Mouse (Mus musculus): Measurements from ENCODE around the gene Smyd2. TPM values are rescaled to one million over a fixed set of nuclear protein-coding genes. Genes with fewer than 3 reads are reported as not detected.

Smyd2 gene
- polyA plus RNA-seq, 1 experiment, result 57.7 TPM

GRCm38 (mm10) chr1:189898708-189899107 is 23.5 kb downstream of the Smyd2 start:
- no peak overlapping the region for H3K4me2 ChIP-seq (ENCODE audit: low read depth)
- H3ac ChIP-seq (ENCODE audit: control insufficient read depth, insufficient read length), result no peak overlapping the region
- no peaks in the 10 kb centered on the region for H3K27me3 ChIP-seq (ENCODE audit: control insufficient read depth, insufficient read depth, insufficient read length)
- TF ChIP-seq MAX (IDR thresholded peaks at IDR 0.05; ENCODE audit: low read depth), result no peak
- no peak for TF ChIP-seq POLR2A (IDR thresholded peaks at IDR 0.05; ENCODE audit: insufficient read length, low read depth)
- no peak for TF ChIP-seq USF1 (IDR thresholded peaks at IDR 0.05; ENCODE audit: low read depth)
- no peak for TF ChIP-seq TCF3 (IDR thresholded peaks at IDR 0.05; ENCODE audit: insufficient read length, low read depth)
- H3K79me2 ChIP-seq (ENCODE audit: control insufficient read depth, insufficient read depth), result no peaks in the 10 kb centered on the region
- peaks cover 12% of the 10 kb centered on the region for H3K36me3 ChIP-seq (ENCODE audit: control insufficient read depth, insufficient read depth)
- no peak overlapping the region for H3K4me3 ChIP-seq

GRCm38 (mm10) chr1:189897861-189898260 is 24.3 kb downstream of the Smyd2 start:
- peaks cover 12% of the 10 kb centered on the region for H3K36me3 ChIP-seq (ENCODE audit: control insufficient read depth, insufficient read depth)
- TF ChIP-seq USF1 (IDR thresholded peaks at IDR 0.05; ENCODE audit: low read depth) (no peak), SRF (IDR thresholded peaks at IDR 0.05; ENCODE audit: control insufficient read depth, insufficient read length, low read depth) (no peak), MYOD1 (IDR thresholded peaks at IDR 0.05; ENCODE audit: control insufficient read depth in 1 of 3, insufficient read length in 2 of 3, low read depth in 2 of 3) (no peak), TCF3 (IDR thresholded peaks at IDR 0.05; ENCODE audit: insufficient read length, low read depth) (no peak), POLR2AphosphoS2 (IDR thresholded peaks at IDR 0.05; ENCODE audit: insufficient read length, low read depth) (no peak), POLR2A (IDR thresholded peaks at IDR 0.05; ENCODE audit: insufficient read length, low read depth) (no peak), CEBPB (IDR thresholded peaks at IDR 0.05; ENCODE audit: insufficient read depth, poor library complexity, severe bottlenecking) (no peak), REST (IDR thresholded peaks at IDR 0.05; ENCODE audit: insufficient read depth, insufficient read length) (no peak), MAX (IDR thresholded peaks at IDR 0.05; ENCODE audit: low read depth) (no peak), TCF12 (IDR thresholded peaks at IDR 0.05; ENCODE audit: insufficient read depth, poor library complexity, severe bottlenecking) (no peak)

GRCm38 (mm10) chr1:189894191-189894590 is 28.0 kb downstream of the Smyd2 start:
- Histone ChIP-seq H3ac (ENCODE audit: control insufficient read depth, insufficient read length) (no peak overlapping the region), H3K4me3 (no peak overlapping the region), H3K4me2 (ENCODE audit: low read depth) (no peak overlapping the region), H3K36me3 (ENCODE audit: control insufficient read depth, insufficient read depth) (peaks cover 11% of the 10 kb centered on the region), H3K27me3 (ENCODE audit: control insufficient read depth, insufficient read depth, insufficient read length) (no peaks in the 10 kb centered on the region), H3K79me2 (ENCODE audit: control insufficient read depth, insufficient read depth) (no peaks in the 10 kb centered on the region)
- TF ChIP-seq POLR2A (IDR thresholded peaks at IDR 0.05; ENCODE audit: insufficient read length, low read depth) (no peak), CEBPB (IDR thresholded peaks at IDR 0.05; ENCODE audit: insufficient read depth, poor library complexity, severe bottlenecking) (no peak), REST (IDR thresholded peaks at IDR 0.05; ENCODE audit: insufficient read depth, insufficient read length) (no peak), TCF12 (IDR thresholded peaks at IDR 0.05; ENCODE audit: insufficient read depth, poor library complexity, severe bottlenecking) (no peak), E2F4 (IDR thresholded peaks at IDR 0.05; ENCODE audit: insufficient read depth) (no peak), SRF (IDR thresholded peaks at IDR 0.05; ENCODE audit: control insufficient read depth, insufficient read length, low read depth) (no peak), USF1 (IDR thresholded peaks at IDR 0.05; ENCODE audit: low read depth) (no peak), TCF3 (IDR thresholded peaks at IDR 0.05; ENCODE audit: insufficient read length, low read depth) (no peak), POLR2AphosphoS2 (IDR thresholded peaks at IDR 0.05; ENCODE audit: insufficient read length, low read depth) (no peak), MAX (IDR thresholded peaks at IDR 0.05; ENCODE audit: low read depth) (no peak), MYOG (IDR thresholded peaks at IDR 0.05; ENCODE audit: control insufficient read depth in 1 of 3, insufficient read depth in 1 of 3, insufficient read length in 2 of 3, low read depth in 2 of 3) (no peak), MYOD1 (IDR thresholded peaks at IDR 0.05; ENCODE audit: control insufficient read depth in 1 of 3, insufficient read length in 2 of 3, low read depth in 2 of 3) (no peak)

More at GRCm38 (mm10) chr1:189897861-189898260, 24.3 kb downstream of the Smyd2 start:
- Histone ChIP-seq H3K27me3 (ENCODE audit: control insufficient read depth, insufficient read depth, insufficient read length) (no peaks in the 10 kb centered on the region), H3K4me2 (ENCODE audit: low read depth) (no peak overlapping the region), H3K4me3 (no peak overlapping the region), H3K79me2 (ENCODE audit: control insufficient read depth, insufficient read depth) (no peaks in the 10 kb centered on the region), H3ac (ENCODE audit: control insufficient read depth, insufficient read length) (no peak overlapping the region)

GRCm38 (mm10) chr1:189888749-189889148 is 33.4 kb downstream of the Smyd2 start:
- H3K27me3 ChIP-seq (ENCODE audit: control insufficient read depth, insufficient read depth, insufficient read length), result no peaks in the 10 kb centered on the region
- H3K79me2 ChIP-seq (ENCODE audit: control insufficient read depth, insufficient read depth), result no peaks in the 10 kb centered on the region
- no peak overlapping the region for H3ac ChIP-seq (ENCODE audit: control insufficient read depth, insufficient read length)
- H3K4me2 ChIP-seq (ENCODE audit: low read depth), result no peak overlapping the region
- H3K36me3 ChIP-seq (ENCODE audit: control insufficient read depth, insufficient read depth), result no peaks in the 10 kb centered on the region
- no peak for TF ChIP-seq MYOG (IDR thresholded peaks at IDR 0.05; ENCODE audit: control insufficient read depth in 1 of 3, insufficient read depth in 1 of 3, insufficient read length in 2 of 3, low read depth in 2 of 3)
- no peak overlapping the region for H3K4me3 ChIP-seq

- Histone ChIP-seq H3K4me3 (no peak overlapping the region), H3ac (ENCODE audit: control insufficient read depth, insufficient read length) (no peak overlapping the region), H3K4me2 (ENCODE audit: low read depth) (no peak overlapping the region), H3K27me3 (ENCODE audit: control insufficient read depth, insufficient read depth, insufficient read length) (no peaks in the 10 kb centered on the region), H3K79me2 (ENCODE audit: control insufficient read depth, insufficient read depth) (no peaks in the 10 kb centered on the region), H3K36me3 (ENCODE audit: control insufficient read depth, insufficient read depth) (no peaks in the 10 kb centered on the region)
- TF ChIP-seq MYOD1 (IDR thresholded peaks at IDR 0.05; ENCODE audit: control insufficient read depth in 1 of 3, insufficient read length in 2 of 3, low read depth in 2 of 3) (no peak), REST (IDR thresholded peaks at IDR 0.05; ENCODE audit: insufficient read depth, insufficient read length) (no peak), POLR2AphosphoS2 (IDR thresholded peaks at IDR 0.05; ENCODE audit: insufficient read length, low read depth) (peak; percentile 24), CEBPB (IDR thresholded peaks at IDR 0.05; ENCODE audit: insufficient read depth, poor library complexity, severe bottlenecking) (no peak), E2F4 (IDR thresholded peaks at IDR 0.05; ENCODE audit: insufficient read depth) (no peak), TCF3 (IDR thresholded peaks at IDR 0.05; ENCODE audit: insufficient read length, low read depth) (no peak), POLR2A (IDR thresholded peaks at IDR 0.05; ENCODE audit: insufficient read length, low read depth) (no peak)
These were observed 34.6 kb downstream of the Smyd2 start for GRCm38 (mm10) chr1:189887518-189887917.

All from myocyte (in vitro differentiated cells).